Mouse (Mus musculus) mouse trophoblast stem cell (cell line): ENCODE data around the gene Trim25.

ENCODE experiments used
- in situ Hi-C, 2 experiments: fragments of 300-500 bp; cut with MseI, MboI; formaldehyde crosslinking; loops; 2 replicates in 1 of 2; 3 replicates in 1 of 2; pipeline ENCODE4 v1.15.1; 2025

Gene Trim25

DNA sequence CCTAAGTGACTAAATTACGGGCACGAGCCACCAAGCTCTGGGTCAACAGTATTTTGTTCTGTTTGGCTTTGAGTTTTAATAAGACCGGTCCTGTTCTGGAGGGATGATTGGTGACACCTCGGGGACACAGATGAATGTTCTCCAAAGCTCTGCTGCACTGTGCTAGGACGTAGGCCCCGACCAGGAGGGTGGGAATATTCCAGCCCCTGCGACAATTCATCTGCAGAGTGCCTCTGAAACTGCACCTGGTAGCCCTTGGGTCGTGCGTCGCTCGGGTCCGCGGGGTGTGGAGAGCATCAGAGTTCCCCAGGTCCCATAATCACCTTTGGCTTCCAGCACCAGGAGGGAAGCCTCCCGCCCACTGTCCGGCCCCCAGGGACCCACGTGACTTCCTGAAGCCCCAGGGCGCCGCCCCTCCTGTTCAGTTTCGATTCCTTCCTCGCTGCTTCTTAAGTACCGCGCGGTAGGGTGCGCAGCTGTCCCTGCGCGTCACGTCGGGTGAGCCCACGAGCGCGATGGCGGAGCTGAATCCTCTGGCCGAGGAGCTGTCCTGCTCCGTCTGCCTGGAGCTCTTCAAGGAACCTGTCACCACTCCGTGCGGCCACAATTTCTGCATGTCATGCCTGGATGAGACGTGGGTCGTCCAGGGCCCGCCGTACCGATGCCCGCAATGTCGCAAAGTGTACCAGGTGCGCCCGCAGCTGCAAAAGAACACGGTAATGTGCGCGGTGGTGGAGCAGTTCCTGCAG lies at the start of gene Trim25:
Gene Trim25, plus strand, starts transcription at position 403 of the 749 bp plus-strand sequence.
- in situ Hi-C loops, result loop anchor here in 1 of 2 experiments (10.0 kb wide), 1 partner anchor 1916 kb away; no protein-coding TSS in a partner anchor

DNA sequence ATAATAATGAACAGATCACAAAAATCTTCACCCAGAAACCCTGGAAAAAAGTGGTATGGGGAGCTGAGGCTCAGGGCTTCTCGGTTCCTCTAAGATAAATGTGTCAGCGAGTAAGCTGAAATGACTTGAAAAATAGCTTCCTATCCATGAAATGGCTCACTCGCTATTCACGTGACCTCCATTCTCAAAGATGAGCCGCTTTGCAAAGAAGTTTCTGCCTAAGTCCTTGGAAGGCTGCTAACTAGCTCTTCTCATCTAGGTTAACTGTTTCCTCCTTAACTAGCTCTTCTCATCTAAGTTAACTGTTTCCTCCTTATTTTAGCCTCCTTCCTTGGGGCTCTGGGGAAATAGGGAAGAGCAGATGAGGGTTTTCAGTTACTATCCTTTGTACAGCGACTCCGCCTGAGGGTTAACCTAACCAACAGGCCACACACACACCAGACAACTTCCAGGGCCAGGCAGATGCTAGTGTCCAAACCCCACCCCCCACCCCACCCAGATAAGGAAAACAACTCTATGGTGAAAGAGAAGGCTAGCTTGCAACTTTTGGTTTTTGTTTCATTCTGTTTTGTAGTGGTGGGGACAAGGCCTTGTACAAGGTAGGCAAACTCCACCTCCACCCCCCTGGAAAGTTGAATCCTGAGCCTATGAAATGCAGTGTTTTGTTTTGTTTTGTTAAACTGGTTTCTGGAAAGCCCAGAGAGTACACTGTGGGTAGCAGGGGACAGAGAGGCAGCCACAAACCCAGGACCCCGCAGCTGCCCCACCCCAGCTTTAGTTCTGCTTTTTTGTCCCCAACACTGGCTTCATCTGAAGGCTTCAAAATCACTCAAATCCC lies 49.2 kb upstream of the Trim25 start:
- in situ Hi-C loops, result no loop called here

DNA sequence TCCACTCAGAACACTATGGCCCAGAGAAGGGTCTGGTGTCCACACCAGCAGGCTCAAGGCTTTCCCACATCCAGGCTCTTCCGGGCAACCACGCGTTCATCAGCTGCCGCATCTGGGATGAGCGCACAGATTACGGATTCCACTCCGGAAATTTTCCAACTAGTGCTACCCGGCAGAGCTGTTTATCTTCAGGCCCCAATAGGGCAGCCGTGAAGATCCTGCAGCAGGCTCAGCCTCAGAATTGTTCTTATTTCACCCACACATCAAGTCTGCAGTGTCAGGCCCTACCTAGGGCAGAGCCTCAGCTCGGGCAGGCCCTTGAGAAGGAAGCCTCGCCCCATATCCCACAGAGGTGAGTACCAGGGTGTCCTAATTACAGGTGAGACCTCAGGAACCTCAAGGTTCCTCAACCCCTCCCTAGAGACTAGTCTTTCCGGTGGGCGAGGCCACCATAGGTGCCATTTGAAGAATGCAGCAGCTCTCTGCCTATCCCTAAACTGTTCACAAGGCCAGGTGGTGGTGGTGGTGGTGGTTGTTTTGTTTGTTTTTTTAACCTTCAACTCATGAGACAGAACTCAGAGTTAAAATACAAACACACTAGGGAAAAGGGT lies 48.4 kb upstream of the Trim25 start:
- in situ Hi-C loops, result no loop called here

DNA sequence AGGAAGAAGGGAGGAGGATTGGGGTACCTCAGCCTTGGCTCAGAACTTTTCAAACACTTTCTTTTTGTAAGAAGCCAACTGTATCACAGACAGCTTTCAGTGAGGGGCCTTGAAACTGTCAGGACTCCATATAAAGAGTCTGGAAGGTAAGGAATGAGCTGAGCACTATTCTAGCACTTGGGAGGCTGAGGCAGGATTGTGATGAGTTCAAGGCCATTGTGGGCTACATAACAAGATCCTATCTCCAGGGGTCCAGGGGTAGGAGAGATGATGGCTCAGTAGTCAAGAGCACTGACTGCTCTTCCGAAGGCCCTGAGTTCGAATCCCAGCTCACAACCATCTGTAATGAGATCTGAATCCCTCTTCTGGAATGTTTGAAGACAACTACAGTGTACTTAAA lies 47.6 kb upstream of the Trim25 start:
- in situ Hi-C loops, result no loop called here

DNA sequence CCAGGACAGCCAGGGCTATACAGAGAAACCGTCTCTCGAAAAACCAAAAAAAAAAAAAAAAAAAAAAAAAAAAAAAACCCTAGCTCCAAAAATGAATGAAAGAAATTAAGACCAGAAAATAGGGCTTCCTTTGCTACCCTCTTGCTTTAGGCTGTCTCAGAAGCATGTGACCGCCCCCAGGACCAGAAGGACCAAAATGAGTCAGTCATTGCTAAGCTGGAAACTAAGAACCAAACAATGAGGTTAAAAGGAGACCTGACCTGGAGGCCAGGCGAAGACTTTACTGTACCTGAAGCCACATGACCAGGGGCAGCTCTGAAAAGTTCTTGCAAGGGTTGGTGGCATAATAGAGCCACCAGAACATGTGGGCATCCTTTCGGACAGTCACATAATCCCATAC lies 47.1 kb upstream of the Trim25 start:
- in situ Hi-C loops, result no loop called here

DNA sequence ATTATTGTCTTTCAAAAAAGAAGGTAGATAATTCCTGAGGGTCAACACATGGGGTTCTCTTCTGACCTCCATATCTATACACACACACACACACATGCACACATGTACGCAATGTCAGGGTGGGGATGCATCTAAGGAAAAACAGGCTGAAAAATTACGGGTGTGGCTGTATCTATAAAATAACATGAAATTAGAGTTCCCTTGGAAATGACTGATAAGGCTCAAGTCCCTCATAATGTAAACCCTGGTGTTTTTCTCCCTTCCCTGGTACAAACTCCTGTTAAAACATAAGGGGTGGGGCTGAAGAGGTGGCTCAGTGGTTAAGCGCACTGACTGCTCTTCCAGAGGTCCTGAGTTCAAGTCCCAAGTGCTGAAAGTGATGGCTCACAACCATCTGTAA lies 45.6 kb upstream of the Trim25 start:
- in situ Hi-C loops, result no loop called here

DNA sequence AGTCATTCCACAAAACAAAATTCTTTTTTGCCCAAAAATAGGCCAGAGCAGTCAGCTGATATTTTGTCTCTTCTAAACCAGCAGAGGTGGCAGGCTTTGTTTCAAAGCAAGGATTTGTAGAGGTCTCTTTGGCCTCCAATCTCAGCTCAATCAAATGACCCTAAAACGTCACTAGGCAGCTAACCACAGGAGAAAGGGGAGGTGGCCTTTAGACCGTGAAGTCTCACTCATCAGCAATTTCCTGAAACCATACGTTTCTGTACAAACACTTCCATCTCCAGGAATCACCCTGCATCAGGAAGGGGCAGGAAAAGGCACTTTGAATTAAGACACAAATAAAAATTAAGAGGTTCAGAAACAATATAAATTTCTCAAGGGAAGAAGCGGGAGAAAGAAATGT lies 44.4 kb upstream of the Trim25 start:
- in situ Hi-C loops, result no loop called here

DNA sequence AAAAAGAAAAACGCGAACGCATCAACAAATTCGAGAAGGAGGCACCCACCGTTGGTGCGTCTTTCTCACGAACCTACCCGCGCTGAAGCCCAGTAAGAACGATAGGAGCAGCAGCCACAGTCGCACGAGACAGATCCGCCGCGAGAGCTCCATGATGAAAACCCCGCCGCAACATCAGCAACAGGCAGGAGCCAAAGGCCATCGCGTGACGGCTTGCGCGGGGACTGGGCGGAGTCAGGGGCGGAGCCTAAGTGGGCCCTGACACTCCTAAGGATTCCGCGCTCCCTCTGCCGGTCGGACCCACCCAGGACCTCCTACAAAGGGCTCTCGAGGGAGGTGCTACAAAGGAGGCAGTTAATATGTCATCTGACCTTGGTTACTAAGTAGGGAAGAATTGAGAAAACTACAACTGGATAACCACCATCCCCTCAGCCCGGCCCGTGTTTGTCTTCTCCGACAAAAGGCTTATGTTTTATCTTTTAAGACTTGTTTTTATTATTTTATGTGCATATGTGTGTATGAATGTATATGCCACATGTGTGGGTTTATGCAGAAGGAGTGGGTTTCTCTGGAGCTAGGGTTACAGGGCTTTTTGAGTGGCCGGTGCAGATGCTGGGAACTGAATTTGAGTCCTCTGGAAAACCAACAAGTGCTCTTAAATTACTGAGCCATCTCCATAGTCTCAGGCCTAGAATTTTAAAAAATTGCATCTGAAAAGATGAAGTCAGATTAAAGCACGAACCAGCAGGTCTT lies 43.8 kb upstream of the Trim25 start, which contains the start of gene Scpep1:
Gene Scpep1, minus strand, starts transcription at position 249 of the 753 bp plus-strand sequence.
- in situ Hi-C loops, result no loop called here

DNA sequence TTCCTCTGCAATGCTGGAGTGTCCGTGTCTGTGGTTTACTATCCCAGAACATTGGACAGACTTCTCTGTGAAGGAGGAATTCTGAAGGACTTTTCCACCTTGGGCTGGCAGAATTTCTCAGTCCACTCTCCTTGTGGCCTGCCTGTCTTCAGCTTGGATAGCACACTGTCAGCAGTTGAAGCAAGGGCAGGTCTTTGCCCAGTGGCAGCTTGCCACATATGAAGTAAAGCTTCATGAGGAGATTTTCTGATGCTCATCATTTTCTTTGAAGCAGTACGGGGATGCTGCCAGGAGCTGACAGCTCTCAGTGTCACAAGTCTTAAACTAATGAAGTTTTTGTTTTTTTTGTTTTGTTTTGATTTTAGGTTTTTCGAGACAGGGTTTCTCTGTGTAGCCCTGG lies 40.3 kb upstream of the Trim25 start:
- in situ Hi-C loops, result no loop called here

DNA sequence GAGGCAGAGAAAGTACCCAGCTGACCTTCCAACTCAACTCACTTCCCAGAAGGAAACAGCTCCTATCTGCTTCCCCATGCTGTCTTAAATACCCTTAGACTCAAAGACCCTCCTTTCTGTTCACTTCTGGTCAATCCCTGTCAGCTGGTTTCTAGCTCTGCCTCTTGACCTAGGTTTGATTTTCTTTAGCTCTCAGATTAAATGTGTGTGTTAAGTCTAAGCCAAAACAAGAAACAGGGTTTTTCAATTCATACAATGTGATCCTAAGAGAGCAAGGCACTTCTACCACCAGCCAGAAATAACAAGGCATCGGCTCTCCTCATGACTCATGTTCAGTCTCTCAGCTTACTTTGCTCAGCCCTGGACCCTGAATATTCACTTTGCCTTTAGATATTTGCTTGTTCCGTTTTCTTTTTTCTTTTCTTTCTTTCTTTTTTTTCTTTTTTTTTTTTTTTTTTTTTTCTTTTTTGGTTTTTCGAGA lies 32.3 kb upstream of the Trim25 start, which contains the start of gene Elobl:
Gene Elobl, minus strand, starts transcription at position 51 of the 481 bp plus-strand sequence.
- in situ Hi-C loops, result no loop called here

DNA sequence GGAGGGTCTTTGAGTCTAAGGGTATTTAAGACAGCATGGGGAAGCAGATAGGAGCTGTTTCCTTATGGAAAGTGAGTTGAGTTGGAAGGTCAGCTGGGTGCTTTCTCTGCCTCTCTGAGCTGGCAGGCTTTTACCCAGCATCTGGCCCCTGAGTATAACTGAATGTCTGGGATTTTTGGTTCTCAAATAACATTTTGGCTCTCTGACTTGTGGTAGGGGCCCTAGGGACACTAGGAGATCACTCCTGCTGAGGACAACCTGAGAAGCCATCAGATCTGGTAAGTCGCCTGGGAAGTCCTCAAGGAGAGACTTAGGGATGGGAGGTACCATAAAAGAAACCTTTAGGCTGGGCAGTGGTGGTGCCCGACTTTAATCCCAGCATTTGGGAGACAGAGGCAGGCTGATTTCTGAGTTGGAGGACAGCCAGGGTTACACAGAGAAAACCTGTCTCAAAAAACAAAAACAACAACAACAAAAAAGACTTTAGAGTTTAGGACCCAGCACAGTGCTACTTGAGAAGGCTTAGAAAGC lies 28.9 kb upstream of the Trim25 start, which contains the start of gene Coil:
Gene Coil, plus strand, starts transcription at position 51 of the 531 bp plus-strand sequence.
- in situ Hi-C loops, result no loop called here

DNA sequence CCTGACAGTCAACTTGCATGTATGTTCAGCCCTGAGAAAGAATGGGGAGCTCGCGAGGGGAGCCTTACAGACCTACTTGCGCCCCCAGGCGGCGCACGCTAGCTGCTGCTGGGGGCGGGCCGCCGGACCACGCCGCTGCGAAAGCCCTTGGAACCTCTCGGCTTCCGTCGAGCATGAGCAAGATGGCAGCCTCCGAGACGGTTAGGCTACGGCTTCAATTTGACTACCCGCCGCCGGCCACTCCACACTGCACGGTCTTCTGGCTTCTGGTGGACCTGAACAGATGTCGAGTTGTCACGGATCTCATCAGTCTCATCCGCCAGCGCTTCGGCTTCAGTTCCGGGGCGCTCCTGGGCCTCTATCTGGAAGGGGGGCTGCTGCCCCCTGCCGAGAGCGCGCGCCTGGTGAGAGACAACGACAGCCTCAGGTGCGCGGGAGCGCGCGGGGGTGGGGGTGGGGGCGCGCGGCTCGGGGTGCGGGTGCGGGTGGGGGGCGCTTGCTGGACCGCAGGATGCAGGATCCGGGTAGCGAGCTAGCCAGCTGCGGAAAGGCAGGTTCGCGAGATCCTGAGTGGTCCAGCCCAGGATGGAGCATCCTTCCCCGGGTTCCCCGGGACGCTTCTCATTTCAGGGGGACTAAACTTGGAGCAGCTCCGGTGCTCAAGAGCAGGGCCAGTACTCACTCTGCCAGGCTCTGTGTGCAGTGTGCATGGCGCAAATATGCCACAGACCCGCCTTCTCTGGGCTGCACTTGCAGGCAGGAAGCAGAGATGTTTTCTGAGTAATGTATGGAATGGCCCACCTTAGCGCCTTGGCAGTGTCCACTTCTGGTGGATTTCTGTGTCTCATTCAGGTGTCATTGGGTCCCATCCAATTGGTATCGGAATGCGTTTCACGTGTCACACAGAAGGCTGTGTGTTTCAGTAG lies 25.1 kb upstream of the Trim25 start:
- in situ Hi-C loops, result no loop called here

DNA sequence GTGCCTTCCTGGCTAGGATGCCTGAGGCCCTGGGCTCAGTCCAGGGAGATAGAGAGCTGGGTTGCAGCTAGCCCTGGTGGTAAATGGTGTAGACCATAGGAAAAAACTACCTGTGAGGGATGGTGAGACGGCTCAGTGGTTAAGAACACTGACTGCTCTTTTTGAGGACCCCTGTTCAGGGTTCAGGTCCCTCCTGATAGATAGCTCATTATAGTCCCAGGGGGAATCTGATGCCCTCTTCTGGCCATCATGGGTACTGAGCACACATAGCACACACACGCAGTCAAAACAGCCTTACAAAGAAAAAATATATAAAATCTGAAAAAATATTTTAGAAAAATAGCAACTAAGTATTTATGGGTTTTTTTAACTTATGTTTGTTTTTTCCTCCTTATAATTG lies 22.9 kb upstream of the Trim25 start:
- in situ Hi-C loops, result no loop called here

DNA sequence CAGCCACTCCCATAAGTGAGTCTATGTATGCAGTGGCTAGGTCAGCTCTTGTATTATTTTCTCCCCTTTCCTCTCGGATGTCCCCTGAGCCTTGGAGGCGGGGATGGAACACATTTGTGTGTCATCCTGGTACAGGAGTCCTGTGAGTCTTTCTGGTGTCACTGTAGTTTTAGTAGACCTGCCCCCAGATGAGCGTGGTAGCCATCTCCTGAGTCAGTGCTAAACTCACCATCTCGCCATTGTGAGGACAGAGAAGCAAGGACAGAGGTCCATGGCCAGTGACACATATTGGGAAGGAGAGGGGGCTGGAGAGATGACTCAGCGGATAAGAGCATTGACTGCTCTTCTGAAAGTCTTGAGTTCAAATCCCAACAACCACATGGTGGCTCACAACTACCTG lies 22.0 kb upstream of the Trim25 start:
- in situ Hi-C loops, result no loop called here

DNA sequence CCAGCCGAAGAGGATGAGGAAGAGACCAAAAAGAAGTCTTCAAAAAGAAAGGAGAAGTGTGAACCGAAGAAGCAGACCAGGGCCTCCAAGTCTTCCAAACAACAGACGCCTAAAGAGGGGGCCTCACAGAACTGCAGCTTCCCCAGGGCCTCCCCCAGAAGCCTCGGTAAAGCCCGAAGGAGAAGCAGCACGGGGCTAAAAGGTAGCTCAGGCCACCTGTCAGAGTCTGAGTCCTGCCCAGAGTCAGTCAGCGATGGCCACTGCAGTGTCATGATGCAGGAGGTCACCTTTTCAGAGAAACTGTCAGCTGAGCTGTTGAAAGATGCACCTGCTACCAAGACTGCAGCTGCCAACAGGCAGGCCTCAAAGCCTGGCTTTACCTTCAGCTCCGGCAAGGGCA lies 17.8 kb upstream of the Trim25 start:
- in situ Hi-C loops, result no loop called here

DNA sequence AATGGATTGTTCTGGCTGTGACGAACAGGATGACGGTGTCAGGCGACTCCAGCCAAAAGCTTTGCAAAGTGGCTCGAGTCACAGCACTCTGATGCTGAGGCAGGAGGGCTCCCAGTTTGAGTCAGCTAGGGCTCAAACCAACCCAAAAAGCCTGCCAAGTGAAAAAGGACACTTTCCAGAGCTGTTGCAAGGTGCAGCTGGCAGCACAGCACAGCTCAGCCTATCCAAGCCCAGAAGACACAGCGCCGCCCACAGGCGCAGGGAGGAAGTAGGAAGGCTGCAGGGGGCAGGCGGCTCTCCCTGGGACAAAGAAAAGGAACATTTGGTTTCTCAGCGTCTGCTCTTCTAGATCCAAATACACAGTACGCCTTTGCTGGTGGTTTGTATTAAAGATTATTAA lies 12.6 kb upstream of the Trim25 start:
- in situ Hi-C loops, result loop anchor here in 1 of 2 experiments (5.0 kb wide), 1 partner anchor 41 kb away; no protein-coding TSS in a partner anchor

DNA sequence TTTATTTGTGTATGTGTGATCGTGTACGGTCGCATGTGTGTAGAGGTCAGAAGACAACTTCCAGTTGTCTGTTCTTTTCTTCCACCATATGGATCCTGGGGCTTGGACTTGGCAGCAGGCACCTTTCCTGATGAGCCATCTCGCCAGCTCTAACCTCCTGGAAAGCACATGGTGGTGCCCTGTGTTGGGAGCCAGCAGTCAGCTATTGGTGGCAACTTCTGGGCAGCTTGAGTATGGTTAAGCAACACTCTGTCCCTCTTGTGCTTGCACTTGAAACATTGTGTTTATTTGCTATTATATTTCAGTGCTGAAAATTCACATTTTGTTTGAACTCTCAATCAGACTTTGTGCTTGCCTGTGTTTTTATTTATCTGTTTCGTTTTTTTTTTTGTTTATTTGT lies 10.2 kb upstream of the Trim25 start:
- in situ Hi-C loops, result loop anchor here in 1 of 2 experiments (5.0 kb wide), 1 partner anchor 38 kb away; no protein-coding TSS in a partner anchor

DNA sequence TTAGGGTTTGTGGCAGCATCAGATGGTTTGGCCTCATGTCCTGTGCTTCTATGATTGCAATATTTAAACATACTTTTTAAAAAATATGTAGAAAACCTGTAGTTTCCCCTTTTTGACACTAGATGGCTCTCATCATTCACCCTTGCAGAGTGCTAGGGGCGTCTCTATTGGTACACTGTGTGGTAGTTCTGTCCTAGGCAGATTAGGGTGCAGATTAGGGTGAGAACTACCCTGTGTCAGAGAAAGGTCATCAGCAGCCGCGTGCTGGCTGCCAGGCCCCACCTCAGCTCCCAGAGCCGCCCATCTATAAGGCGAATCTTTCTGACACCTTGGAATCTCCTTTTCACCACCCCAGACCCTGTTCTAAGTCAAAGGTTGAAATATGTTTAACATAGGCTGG lies 9.6 kb upstream of the Trim25 start:
- in situ Hi-C loops, result loop anchor here in 1 of 2 experiments (5.0 kb wide), 1 partner anchor 38 kb away; no protein-coding TSS in a partner anchor

DNA sequence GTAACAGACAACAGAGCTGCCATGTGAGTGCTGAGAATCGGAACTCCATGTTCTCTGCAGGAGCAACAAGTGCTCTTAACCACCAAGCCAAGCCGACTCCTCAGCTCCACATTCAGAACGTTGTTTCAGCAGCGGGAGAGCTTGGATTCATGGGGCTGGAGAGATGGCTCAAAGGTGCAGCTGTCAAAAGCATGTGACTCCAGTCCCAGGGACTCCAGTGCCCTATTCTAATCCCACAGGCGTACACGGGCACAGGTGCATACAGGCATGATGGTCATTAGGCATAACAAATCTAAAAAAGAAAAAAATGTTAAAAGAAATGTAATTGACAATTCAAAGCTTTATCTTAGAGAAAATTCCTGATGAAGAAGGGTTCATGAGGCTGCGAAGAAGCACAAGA lies 6.0 kb upstream of the Trim25 start:
- in situ Hi-C loops, result loop anchor here (5.0 to 10.0 kb wide), 3 partner anchors 39 to 1922 kb away; no protein-coding TSS in a partner anchor
